Mouse (Mus musculus) c-Kit-negative CD71-positive TER-119-positive erythroid progenitor cells, embryonic 14.5 days (primary cell): Measurements from ENCODE around the gene Cox5a.

Experiments
- DNase-seq: peaks from one replicate; pipeline ENCODE4 v3.0.0-alpha.2; 2013; ENCODE audit warnings: low read depth, low spot score

Cox5a gene

DNA sequence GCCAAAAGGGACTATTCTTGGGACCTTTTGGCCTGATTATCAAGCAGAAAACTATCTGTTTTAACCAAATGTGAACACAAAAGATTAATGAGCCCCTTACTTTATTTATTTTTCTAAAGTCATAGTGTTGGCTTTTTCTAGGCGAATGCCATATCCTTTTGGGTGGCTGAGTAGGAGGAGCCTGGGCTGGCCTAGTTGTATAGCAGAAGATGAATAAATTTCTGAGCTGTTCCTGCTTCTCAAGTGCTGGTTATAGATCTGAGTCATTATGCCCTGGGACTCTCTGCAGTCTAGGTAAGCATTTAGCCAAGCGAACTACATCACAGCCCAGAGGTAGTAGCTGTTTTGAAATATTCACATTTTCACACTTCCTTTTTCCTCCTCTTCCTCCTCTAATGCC, 4.4 kb downstream of the Cox5a start:
- no peak for DNase-seq

DNA sequence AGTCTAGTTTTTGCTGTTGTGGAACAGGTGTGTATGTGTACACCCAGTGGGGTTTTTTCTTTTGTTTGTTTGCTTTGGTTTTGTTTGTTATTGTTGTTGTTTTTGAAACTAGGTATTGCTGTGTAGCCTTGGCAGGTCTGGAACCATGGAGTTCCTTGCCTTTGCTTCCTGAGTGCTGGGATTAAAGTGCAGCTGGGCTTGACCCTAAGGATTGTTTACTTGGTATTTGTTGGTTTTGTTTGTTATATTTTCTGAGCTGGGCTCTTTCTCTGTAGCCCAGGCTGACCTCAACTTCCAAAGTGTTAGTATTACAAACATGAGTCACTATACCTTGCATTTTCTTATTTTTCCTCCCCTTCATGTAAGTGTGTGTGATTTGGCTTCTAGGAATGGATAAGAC, 5.4 kb downstream of the Cox5a start:
- DNase-seq = no peak

DNA sequence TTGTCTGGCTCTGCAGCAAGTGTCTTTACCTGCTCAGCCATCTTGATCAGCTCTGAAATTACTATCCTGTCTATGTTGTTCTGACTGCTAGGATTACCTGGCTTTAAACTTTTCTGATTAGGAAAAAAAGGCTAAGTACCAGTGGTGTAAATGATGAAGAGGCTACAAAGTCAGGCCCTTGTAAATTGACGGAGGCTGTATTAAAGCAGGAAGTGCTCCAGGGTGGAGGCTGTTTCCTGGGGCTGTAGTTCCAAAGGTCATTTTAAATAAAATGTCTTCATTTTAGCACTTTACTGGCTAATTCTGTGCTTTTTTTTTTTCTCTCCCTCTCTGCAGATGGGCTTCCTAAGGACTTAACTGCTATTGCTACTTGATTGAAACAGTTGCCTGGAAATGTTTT, 10.9 kb downstream of the Cox5a start:
- no peak for DNase-seq

DNA sequence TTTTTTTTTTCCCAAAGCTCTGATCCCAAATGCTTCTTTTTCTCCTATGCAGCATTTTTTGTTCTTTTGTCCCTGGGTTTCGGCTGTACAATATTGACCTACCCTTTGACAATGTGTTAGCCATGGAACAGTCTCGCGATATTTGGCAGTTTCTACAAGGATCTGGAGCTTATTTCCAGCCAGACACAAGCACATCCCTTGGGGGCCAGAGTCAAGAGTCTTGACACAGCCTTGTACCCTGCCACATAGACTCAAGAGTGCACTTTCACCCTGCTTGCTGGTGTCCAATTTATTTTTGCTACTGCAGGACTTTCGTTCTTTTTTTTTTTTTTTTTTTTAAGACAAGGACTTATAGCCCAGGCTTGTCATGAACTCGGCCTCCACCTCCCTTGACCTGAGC, 15.3 kb downstream of the Cox5a start:
- DNase-seq = no peak

DNA sequence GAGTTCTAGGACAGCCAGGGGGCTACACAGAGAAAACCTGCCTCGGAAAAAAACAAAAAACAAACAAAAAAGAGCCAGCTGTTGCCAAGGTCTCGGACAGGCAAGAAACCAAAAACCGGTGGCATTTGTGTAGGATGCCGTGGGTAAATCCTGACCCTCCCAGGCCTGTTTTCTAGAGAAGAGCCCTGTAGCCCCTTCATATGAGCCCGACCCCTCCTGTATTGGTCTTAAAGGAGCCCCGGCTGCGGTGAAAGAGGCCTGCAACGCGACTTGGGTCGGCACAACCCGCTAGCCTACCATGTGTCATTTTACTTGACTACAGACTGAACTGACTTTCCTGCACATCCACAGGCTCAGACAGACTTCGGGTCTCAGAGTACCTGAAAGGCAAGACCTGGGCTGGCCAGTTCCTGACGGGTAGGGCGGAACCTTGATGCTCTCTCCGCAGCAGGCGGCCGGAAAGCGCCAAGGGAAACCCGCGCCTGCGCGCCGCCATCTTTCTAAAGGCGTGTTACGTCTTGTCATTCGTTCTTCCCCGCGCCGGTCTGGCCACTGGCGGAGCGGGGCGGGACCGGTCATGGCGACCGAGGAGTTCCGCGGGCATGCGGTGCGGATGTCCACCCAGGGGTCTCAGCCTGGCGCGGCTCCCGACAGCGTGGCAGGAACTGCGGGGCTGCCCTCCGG, 16.1 kb downstream of the Cox5a start, which contains the start of gene Fam219b:
Gene Fam219b (plus strand): TSS at position 485 of the 684 bp plus-strand sequence.
- peak; percentile 80 for DNase-seq

DNA sequence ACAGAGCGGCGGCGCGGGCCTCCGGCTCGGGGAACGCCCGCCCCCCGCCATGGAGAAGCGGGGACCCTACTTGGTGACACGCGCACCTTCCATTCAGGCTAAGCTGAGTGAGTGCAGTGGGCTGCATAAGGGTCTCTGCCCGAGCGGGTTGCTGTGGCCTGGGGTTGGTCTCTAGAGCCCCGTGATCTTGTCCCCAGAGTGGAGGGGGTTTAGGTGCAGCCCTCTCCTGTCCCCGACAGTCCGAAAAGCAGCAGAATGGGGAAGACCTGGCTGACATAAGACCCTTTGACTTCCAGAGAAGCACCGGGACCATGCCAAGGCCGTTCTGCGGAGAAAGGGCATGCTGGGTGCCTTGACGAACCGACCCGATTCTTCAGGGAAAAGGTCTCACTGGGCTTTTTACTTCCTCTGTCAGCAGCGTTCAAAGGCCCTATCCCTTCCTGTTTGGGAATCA, 16.7 kb downstream of the Cox5a start:
- no peak for DNase-seq

DNA sequence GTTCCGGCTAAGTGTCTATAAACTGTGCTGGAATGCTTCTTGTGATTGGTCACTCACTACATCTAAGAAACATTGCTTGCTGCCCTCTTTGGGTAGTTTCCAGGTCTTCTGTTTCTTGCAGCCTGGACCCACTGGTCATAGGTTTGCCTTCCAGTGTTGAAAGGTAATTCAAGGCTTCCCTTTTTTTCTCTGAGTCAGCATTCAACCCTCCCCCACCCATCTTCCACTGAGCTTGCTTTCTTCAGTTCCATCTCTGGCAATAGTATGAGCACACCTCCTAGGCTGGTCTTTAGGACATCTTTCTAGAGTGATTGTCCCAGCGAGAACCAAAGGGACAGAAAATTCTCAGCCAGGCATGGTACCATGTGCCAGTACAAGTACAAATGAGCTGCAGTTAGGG, 18.5 kb downstream of the Cox5a start:
- DNase-seq = no peak

DNA sequence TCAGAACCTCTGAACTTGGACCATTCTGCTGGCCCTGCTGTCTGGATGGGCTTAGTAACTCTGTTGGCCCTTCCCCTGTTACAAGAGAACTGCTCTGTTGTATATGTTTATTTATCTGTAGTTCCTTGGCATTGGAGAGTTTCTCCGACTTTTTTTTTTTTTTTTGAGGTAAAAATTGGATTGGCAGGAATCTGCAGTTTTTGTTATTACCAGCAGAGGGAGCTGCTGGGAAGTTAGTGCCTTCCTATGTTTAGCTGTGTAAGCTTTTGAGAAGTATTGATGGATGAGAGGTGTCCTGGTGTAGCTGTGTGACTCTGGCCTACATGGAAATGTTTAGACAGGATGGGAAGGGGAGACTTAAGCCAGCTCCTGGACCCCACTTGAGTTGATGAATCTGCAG, 20.2 kb downstream of the Cox5a start:
- peak; percentile 45 for DNase-seq

DNA sequence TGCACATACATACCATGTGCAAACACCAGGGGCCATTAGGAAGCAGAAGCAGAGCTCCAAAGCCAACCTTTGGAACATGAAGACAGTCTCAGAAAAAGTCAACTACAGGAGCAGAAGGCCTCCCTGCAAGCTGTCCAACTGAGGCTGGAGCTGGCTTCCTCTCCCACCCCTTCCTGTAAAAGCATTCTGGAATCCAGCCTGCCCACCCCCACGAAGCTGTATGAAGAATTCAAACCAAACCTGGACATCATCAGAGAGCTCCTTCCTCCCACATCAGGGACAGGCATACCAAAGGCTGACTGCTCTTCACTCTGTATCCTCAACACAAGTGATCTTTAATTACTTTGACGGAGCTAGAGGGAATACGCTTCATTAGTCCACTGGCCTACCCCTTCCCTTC, 22.9 kb downstream of the Cox5a start:
- DNase-seq = no peak

DNA sequence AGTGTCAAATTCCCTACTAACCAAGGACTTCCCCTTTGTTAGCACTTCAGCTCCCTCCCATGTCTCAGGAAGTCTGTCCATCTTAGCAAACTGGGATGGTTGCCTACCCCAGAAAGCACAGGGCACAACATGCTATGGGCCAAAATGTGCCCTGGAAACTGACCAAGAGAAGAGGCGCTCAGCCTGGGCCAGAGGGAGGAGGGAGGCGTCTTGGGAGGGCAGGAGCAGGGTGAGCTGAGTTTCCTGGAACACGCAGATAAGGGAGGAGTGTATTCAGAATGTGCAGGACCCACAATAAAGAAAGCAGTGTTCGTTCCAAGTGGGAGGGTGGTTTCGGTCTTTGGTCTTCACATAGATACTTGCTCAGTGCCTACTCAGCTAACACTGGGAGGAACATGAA, 26.2 kb downstream of the Cox5a start:
- no peak for DNase-seq

DNA sequence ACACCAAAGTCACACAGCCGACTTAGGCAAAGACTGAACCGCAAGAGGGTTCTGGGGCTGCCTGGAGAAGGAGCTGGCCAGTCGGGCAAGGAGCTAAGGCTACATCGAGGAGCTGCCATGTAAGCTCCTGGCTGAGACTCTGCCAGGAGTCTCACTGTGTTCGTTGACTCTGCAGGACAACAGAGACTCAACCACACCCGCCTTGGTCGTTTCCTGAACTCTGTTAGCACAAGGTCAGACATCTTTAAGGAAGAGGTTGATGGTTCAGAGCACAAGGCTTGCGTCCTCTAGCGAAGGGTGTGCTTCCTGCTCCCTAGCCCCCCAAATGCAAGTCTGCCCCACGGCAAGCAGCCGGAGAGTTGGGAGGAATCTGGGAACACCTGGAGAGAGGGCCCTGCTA, 26.8 kb downstream of the Cox5a start:
- DNase-seq = no peak

DNA sequence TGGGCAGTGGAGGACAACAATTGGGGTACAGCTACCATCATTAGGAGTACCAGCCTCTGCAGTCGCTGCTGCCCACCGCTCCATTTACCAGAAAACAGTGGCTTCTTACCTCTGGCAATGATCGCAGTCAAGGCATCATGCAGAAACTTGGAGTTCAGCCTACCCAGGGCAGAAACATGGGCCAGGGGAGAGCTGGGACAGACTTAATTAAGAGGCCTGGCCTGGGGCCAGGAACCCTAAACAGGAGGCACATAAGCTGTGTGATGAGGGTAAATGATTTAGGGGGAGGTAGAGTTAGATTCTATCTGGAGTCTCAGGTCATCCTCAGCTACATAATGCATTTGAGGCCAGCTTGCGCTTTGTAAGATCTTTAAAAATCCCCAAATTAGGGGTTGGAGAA, 28.1 kb downstream of the Cox5a start:
- DNase-seq = no peak

DNA sequence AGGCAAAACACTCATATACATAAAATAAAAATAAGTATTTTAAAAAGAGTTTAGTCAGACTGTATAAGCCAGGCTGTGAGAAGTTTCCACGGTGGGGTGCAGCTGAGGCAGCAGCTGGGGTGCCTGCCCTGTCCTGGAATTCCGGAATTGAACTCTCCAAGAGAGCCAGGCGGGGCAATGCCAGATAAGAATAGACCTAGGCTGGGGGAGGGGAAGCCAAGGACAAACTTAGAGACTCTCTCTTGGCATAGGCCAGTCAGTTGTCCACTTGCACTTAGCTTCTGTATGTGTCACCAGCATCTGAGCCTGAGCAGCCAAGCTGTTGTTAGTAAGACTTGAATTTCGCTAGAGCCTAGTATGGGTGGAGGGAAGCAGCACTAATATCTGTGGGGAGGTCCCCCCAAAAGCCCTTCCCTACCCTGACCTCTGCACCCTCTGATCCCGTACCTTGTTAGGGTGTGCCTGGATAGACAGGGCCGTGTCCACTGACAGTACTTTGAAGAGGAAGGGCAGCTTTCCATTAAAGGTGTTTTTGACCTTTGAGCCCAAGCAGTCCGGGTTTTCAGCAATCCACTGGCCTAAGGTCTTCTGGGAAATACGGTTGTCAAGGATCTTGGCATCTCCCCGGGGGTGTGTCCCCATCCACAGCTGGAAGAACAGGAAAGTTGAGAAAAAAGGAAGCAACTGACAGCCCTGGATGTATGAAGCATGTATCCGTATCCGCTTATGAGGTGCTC, 29.2 kb downstream of the Cox5a start:
- DNase-seq = no peak

DNA sequence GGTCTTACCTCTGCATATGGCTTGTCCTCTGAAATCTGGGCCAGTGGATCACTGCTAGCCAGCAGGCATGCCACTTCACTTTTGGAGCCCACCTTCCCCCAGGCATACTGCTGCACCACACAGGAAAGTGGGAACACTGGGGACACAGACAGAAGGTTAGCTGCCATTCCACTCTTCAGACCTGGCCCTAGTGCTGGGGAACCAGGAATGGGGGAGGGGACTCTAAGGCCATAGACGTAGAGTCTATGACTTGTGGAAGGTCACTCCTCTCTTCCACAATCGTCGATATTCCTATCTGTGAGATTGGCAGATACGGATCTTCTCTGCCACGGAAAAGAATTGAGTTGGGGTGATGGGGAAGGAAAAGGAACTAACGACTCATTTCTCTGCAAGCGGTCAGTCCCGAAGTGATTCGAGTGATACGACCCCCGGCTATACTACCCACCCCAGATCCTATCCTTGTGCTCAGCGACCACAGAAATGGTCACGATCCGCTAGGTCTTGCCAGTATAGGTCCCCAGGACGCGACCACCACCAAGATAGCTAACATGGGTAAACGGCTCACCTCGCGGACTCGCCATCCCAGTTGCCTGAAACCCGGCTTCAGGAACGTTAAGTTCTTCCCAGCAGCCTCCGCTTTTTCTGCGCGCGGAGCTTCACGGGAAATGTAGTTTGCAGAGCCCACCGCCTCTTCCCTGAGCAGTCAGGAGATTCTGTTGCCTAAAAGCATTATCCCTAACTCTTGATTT, 31.2 kb downstream of the Cox5a start, which contains the start of gene Mpi:
Gene Mpi (minus strand): TSS at position 625 of the 749 bp plus-strand sequence.
- no peak for DNase-seq

DNA sequence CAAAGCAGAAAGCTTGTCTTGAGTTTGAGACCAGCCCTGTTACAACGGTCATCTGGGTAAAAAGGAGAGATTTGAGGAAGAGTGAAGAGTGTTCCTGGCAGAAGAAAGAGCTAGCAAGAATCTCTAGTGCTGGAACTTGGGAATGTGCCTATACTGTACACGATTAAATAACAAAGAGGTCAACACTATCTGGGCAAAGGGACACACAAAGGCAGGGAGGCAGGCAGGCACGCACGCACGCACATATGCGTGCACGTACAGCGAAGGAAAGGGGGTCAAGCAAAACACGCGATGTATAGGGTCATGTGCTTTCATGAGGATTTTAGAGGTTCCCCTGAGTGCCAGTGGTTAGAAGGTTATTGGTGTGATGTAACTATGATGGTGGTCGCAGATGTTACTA, 32.0 kb downstream of the Cox5a start:
- DNase-seq = no peak

DNA sequence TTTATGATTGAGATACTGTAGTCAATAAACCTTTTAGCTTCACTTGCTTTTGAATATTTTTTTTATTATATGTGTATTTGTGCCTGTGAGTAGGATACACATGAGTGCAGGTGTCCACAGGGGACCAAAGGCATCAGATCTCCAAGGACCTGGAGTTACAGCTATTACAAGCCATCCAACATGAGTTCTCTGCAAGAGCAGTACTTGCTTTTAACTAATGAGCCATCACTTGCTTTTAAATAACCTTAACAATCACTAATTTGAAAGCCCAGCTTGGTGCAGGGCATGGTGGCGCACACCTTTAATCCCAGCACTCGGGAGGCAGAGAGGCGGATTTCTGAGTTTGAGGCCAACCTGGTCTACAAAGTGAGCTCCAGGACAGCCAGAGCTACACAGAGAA, 33.7 kb downstream of the Cox5a start:
- no peak for DNase-seq

DNA sequence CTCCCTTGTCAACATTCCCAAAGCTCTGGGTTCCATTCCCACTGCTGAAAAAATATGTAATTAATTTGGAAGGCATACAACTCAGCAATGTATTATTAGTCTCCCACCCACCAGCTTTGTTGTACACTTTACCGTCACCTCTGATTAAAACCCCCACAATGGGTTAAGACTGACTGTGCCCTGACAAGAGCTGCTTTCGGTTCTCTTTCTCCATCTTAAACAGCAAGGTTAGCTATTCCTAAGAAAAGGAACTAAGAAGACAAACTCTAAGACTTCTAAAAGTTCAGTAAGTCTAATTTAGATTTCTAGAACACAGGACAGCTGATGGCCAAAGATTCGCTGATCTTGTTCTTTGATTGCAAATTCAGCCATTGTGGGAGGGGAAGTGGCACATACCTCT, 36.1 kb downstream of the Cox5a start:
- no peak for DNase-seq

DNA sequence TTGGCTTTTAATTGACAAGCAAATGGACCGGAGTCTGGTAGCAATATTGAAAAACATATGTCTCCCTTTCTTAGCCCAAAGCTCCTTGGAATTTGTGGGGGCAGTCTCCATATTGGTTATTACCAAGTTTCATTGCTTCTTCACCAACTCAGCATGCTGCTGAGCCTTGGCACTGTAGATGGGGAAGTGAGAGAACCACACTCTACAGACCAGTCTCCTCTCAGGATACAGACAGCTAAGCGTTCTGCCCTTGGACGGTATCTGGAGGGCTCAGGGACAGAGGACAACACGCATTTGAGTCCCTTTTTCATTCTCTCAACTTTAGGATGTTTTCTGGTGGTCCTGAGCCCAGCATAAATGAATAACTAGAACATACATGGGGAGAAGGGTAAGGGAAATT, 37.6 kb downstream of the Cox5a start:
- DNase-seq = no peak

DNA sequence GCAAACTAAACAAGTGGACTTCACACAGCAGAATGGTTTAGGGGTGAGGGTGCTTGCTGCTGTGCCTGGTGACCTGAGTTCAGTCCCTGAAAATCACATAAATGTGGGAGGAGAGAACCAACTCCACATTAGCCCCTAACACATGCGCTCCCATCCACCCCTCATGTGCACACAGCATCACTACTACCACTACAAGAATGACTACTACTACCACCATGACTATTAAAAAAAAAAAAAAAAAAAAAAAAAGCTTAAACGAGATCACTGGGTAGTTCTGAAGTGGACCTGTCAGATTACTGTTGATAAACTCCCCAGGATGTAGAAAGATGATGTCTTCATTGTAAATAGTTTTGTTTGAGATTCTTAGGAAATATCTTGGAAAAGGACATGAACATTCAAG, 38.5 kb downstream of the Cox5a start:
- DNase-seq = no peak

DNA sequence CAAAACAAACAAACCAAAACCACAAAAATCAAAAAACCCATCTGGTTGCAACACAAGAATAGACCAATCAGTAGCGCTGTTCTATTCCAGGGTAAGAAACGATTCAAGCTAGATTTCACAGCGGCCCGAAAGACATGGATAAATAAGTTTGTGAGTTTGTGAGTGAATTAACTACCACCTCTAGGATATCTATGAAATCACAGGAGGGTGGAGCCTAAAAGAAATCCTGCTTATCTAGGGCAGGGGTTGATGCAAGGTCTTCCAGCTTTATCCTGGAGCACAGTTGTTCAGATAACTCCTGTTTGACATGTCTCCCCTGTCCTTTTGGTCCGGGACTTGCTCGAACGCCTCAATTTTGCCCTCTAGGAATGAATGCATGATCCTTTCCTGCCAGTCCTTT, 39.2 kb downstream of the Cox5a start:
- no peak for DNase-seq

DNA sequence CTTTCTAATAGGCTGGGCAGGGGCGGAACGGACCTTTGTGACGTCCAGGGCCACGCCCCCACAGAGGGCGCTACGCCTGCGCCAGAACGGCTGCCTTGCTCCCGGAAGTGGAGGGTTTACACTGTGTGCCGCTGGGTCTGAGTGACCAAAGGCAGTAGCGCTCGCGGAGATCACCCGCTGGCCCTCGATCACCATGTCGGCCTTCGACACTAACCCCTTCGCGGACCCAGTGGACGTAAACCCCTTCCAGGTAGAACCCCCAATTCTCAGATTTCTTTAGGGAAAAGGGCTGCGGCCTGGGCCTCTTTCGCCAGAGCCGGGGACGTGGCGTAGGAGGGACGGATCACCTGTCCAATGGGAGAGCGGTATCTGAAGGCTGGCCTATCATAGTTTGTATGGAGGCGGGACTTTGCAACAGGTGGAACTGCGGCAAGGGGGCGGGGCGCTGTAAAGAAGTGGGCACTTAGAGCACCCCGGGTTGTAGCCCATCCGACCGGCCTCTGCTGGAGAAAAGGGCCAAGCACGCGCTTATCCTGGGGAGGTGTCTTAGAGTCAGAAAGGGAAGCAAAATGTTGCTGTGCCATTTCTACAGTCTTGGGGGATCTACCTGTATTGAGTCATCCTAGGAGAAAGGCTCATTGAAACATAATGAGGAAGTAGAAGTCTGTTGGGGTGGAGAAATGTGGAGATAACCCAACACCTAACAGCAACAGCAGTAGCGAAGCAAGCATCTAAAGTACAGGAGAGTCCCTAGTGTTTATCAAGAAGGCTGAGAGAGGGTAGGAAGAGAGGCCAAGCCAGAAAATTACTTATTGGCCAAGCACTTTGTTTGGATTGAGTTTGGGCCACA, 40.0 kb downstream of the Cox5a start, which contains the start of gene Scamp2:
Gene Scamp2 (plus strand): TSS at position 83 of the 850 bp plus-strand sequence.
- DNase-seq = peak; percentile 87

DNA sequence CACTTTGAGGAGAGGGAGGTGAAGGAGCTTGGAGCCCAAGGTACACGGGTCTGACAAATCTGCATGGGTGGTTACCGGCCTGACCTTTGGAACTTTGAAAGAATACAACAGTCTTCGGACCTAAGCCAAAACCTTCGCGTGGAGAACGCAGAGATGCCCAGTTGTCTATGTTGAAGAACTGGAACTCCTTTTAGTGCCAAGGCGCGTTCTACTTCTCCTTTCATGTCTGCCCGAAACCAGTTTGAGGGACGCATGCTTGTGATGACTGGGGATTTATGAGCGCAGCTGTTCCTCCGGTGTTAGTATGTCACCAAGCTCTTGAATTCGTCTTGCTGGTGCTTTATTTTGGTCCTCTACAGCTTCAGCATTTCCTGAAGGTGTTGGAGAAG, 40.6 kb downstream of the Cox5a start:
- DNase-seq = no peak
